Mouse (Mus musculus) midbrain, embryonic 15.5 days (tissue): Measurements from ENCODE around the gene Tmem39a. TPM values are rescaled to one million over a fixed set of nuclear protein-coding genes. Genes with fewer than 3 reads are reported as not detected.

ENCODE experiments used
- ATAC-seq: fragments of 200-750 bp; cut with Nextera tagmentation; replicated peaks from 2 replicates; pipeline ENCODE4 v1.8.0; 2017; ENCODE audit warnings: moderate TSS enrichment
- H3K27ac ChIP-seq: fragments of 300-500 bp; sonication (generic); 2 replicates; pipeline ENCODE4 v1.5.1; 2015; ENCODE audit warnings: mild to moderate bottlenecking, inconsistent platforms
- H3K27me3 ChIP-seq: fragments of 300-500 bp; sonication (generic); replicated peaks from 2 replicates; pipeline ENCODE4 v1.6.1; 2015; ENCODE audit warnings: inconsistent platforms
- H3K36me3 ChIP-seq: fragments of 300-500 bp; sonication (generic); replicated peaks from 2 replicates; pipeline ENCODE4 v1.6.1; 2015; ENCODE audit warnings: inconsistent platforms
- H3K4me1 ChIP-seq: fragments of 300-500 bp; sonication (generic); 2 replicates; pipeline ENCODE4 v1.6.1; 2015; ENCODE audit warnings: inconsistent platforms
- H3K4me2 ChIP-seq: fragments of 300-500 bp; sonication (generic); 2 replicates; pipeline ENCODE4 v1.6.1; 2015; ENCODE audit warnings: inconsistent platforms, mild to moderate bottlenecking, moderate library complexity
- H3K4me3 ChIP-seq: fragments of 300-500 bp; sonication (generic); 2 replicates; pipeline ENCODE4 v1.5.1; 2015; ENCODE audit warnings: mild to moderate bottlenecking, inconsistent platforms
- H3K9ac ChIP-seq: fragments of 300-500 bp; sonication (generic); 2 replicates; pipeline ENCODE4 v1.6.1; 2015; ENCODE audit warnings: mild to moderate bottlenecking, inconsistent platforms
- H3K9me3 ChIP-seq: fragments of 300-500 bp; sonication (generic); 2 replicates; pipeline ENCODE4 v1.6.1; 2016; ENCODE audit warnings: inconsistent platforms
- WGBS: fragments of 180-500 bp; shearing (Covaris S2); methylation state at CpG from one replicate; pipeline ENCODE4 v1.1.7; 2015; ENCODE audit warnings: mixed read lengths; 5-methylcytosine and 5-hydroxymethylcytosine counted together
- polyA plus RNA-seq: library from polyadenylated mRNA; unstranded; fragments of >200 nt; fragmentation: Nextera tagmentation; extraction: Ambion mirVana; gene quantifications from 2 replicates; pipeline ENCODE4 v1.2.1, GENCODE M21; 2015

The Tmem39a gene
- polyA plus RNA-seq, 1 experiment from 2014 or later, result 35.4 TPM

GRCm38 (mm10) chr16:38592946-38593345 lies 34.4 kb downstream of the Tmem39a start:
- 93% methylated on average over 4 of the region's 4 CpGs for WGBS
- no peaks in the 10 kb centered on the region for H3K9me3 ChIP-seq
- no peaks in the 10 kb centered on the region for H3K4me1 ChIP-seq
- peaks cover 31% of the 10 kb centered on the region for H3K36me3 ChIP-seq
- H3K9ac ChIP-seq, result no peak overlapping the region
- no peak overlapping the region for H3K27ac ChIP-seq
- H3K4me3 ChIP-seq, result no peak overlapping the region
- no peaks in the 10 kb centered on the region for H3K27me3 ChIP-seq
- no peak for ATAC-seq
- H3K4me2 ChIP-seq, result no peak overlapping the region

- Histone ChIP-seq H3K9ac (no peak overlapping the region), H3K4me2 (no peak overlapping the region), H3K4me3 (no peak overlapping the region), H3K9me3 (no peaks in the 10 kb centered on the region), H3K4me1 (no peaks in the 10 kb centered on the region), H3K36me3 (peaks cover 22% of the 10 kb centered on the region), H3K27me3 (no peaks in the 10 kb centered on the region), H3K27ac (no peak overlapping the region)
- ATAC-seq, result no peak
- WGBS, result 93% methylated on average over 1 of the region's 1 CpGs
Observed at GRCm38 (mm10) chr16:38594435-38594834, 35.9 kb downstream of the Tmem39a start.

DNA sequence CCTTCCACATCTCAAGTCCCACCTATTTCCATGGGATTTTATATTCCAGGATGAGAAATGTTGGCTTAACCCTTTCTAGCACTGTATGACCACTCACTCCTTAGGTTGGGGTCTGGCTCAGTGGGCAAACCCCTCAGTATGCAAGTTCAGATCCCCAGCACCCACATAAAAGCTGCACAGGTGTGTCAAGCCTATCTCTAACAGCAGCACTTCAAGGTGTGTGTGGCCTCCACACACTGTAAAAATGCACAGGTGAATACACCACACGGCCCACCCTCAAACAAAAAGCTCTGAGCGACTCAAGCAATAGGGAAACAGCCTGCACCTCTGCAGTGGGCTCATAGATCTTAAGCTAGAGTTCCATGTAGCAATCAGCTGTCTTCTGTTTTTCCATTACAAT lies 37.6 kb downstream of the Tmem39a start:
- Histone ChIP-seq H3K9ac (no peak overlapping the region), H3K4me2 (no peak overlapping the region), H3K4me3 (no peak overlapping the region), H3K4me1 (no peaks in the 10 kb centered on the region), H3K9me3 (no peaks in the 10 kb centered on the region), H3K27ac (no peak overlapping the region), H3K36me3 (peaks cover 16% of the 10 kb centered on the region), H3K27me3 (no peaks in the 10 kb centered on the region)
- 95% methylated on average over 2 of the region's 2 CpGs for WGBS
- no peak for ATAC-seq

DNA sequence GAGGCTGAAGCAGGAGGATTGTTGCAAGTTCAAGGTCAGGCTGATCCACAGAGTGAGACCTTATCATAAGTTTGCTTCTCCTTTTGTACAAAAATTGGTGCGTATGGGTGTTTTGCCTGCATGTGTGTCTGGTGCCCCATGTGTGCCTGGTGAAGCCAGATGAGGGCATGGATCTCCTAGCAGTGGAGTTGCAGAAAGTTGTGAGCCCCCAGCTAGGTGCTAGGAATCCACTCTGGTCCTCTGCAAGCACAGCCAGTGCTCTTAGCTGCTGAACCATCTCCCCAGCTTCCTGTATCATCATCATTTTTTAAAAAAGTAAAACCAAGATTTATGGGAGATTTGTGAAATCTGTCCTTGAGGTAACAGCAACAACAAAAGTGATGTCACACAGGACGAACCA lies 38.2 kb downstream of the Tmem39a start:
- H3K9ac ChIP-seq, result no peak overlapping the region
- peaks cover 11% of the 10 kb centered on the region for H3K36me3 ChIP-seq
- no peak overlapping the region for H3K27ac ChIP-seq
- 94% methylated on average over 2 of the region's 2 CpGs for WGBS
- no peaks in the 10 kb centered on the region for H3K9me3 ChIP-seq
- no peak for ATAC-seq
- no peaks in the 10 kb centered on the region for H3K4me1 ChIP-seq
- no peak overlapping the region for H3K4me2 ChIP-seq
- no peak overlapping the region for H3K4me3 ChIP-seq
- no peaks in the 10 kb centered on the region for H3K27me3 ChIP-seq

DNA sequence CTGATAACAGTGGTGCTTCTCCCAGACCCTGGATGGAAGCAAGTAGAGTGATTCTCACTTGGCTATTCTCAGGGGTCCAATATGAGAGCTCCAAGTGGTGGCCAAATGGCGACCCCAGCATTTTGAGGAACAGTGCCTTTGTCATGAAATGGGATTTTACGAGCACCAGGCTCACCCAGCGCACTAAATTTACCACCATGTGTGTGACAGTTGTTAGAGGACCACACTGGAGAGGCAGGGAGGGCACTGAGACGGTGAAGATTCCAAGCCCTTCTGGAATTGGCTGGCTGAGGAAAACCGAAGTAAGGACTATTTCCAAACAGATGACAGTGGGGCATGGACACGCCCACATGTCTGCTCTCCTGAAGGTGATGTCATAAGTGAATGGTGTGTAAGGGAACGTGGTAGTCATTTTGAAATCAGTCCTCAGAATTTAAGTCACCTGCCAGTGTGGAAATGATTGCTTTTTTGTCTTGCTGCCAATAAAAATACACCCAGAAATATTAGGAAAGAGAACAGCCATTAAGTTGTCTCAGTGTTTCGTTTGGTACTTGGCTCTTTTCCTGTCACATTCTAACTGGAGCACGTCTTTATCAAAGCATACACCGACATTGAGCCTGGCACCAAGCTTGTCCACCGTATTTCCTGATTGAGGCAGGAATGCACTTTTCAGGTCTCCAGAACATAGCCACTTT lies 40.6 kb downstream of the Tmem39a start:
- Histone ChIP-seq H3K36me3 (0 out of 2 replicates have a peak, but pooled peaks cover 5% of the 10 kb centered on the region), H3K9ac (no peak overlapping the region), H3K27me3 (no peaks in the 10 kb centered on the region), H3K4me1 (no peaks in the 10 kb centered on the region), H3K27ac (no peak overlapping the region), H3K4me2 (no peak overlapping the region), H3K9me3 (no peaks in the 10 kb centered on the region), H3K4me3 (no peak overlapping the region)
- 82% methylated on average over 11 of the region's 11 CpGs for WGBS
- ATAC-seq, result no peak

DNA sequence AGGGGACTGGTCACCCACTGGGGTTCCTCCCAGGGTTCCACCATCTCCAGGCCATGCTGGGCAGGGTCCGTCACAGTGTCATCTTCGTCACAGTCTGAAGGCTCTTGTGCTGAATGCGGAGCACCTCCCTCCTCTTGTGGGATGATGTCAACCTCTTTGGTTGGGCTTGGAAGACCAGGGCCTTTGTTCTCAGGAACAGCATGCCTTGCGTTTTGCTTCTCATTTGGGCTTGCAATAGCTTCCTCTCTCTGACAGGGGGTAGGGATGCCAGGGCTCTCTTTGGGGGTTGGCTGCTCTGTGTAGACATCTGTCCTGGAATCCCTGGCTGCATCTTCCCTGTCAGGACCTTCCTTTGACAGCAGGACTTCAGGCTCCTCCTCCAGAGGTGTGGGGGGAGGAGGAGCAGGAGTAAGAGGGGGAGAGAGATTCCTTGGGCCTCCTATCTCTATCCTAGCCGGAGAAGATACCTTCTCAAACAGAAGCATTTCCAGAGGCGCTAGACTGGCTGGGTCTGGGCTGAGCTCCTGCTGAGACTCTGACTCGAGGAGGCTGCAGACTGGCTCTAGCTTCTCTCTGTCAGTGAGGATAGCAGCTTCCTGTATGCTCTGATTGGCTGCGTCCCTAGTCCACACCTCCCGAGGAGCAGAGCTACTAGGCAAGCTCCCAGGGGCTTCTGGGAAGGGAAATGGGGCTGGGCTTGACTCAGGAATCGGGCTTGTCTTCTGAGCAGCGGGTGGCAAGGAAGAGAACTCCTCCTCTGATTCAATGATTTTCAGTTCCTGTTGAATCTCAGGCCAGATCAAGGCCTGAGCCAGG lies 44.7 kb downstream of the Tmem39a start:
- peak; percentile 65; the same call in 1 of the 2 replicates for ATAC-seq
- no peaks in the 10 kb centered on the region for H3K4me1 ChIP-seq
- H3K4me3 ChIP-seq, result no peak overlapping the region
- H3K27me3 ChIP-seq, result no peaks in the 10 kb centered on the region
- H3K36me3 ChIP-seq, result no peaks in the 10 kb centered on the region
- H3K27ac ChIP-seq, result no peak overlapping the region
- no peaks in the 10 kb centered on the region for H3K9me3 ChIP-seq
- no peak overlapping the region for H3K9ac ChIP-seq
- no peak overlapping the region for H3K4me2 ChIP-seq
- WGBS, result 50% methylated on average over 11 of the region's 11 CpGs

DNA sequence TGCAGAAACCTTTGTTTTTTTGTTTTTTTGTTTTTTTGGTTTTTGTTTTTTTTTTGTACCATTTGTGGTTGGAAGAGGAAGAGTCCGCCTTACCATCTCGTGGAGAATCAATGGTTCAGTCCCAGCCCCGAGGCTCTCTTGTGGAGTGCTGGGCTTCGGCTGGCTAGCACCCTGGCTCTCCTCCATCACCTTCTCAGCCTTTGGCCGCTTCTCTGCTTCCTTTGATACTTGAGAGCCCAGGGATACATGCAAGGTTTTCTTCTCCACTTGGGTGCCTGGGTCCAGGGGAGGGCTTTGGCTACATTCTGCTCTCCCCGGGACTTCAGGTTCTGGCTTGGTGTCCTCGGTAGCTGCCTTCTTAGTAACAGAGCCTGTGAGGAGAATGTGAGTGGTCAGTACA lies 48.0 kb downstream of the Tmem39a start:
- no peaks in the 10 kb centered on the region for H3K36me3 ChIP-seq
- H3K27ac ChIP-seq, result no peak overlapping the region
- no peak overlapping the region for H3K9ac ChIP-seq
- H3K4me3 ChIP-seq, result no peak overlapping the region
- no peaks in the 10 kb centered on the region for H3K4me1 ChIP-seq
- H3K9me3 ChIP-seq, result no peaks in the 10 kb centered on the region
- no peak for ATAC-seq
- no peaks in the 10 kb centered on the region for H3K27me3 ChIP-seq
- 84% methylated on average over 7 of the region's 7 CpGs for WGBS
- H3K4me2 ChIP-seq, result no peak overlapping the region

- Histone ChIP-seq H3K4me3 (no peak overlapping the region), H3K36me3 (no peaks in the 10 kb centered on the region), H3K4me2 (no peak overlapping the region), H3K9me3 (no peaks in the 10 kb centered on the region), H3K9ac (no peak overlapping the region), H3K27ac (no peak overlapping the region), H3K4me1 (no peaks in the 10 kb centered on the region), H3K27me3 (no peaks in the 10 kb centered on the region)
- WGBS, result 82% methylated on average over 12 of the region's 12 CpGs
- ATAC-seq, result no peak
Observed at GRCm38 (mm10) chr16:38608687-38609086, 50.2 kb downstream of the Tmem39a start.

DNA sequence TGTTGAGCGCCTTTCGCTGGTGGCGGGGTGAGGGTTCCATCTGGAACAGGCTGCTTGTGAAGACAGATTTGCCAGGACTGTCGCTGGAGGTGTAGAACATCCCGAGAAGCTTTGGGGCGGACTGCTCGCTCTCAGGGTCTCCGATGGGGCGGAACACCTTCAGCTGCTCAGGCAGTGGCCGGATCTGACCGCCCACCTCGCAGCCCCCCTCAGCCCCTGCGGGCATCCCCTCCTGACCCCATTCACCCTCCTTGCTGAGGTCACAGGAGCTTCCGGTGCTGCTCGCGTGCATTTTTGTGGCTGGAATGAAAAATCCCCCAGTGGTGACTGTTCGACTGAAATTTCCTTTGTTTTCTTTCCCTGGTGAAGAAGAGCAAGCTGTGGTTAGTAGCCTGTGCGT lies 50.6 kb downstream of the Tmem39a start:
- WGBS, result 66% methylated on average over 18 of the region's 18 CpGs
- H3K36me3 ChIP-seq, result no peaks in the 10 kb centered on the region
- no peaks in the 10 kb centered on the region for H3K27me3 ChIP-seq
- no peak overlapping the region for H3K4me3 ChIP-seq
- H3K9me3 ChIP-seq, result no peaks in the 10 kb centered on the region
- H3K4me1 ChIP-seq, result no peaks in the 10 kb centered on the region
- no peak overlapping the region for H3K4me2 ChIP-seq
- no peak overlapping the region for H3K27ac ChIP-seq
- no peak for ATAC-seq
- no peak overlapping the region for H3K9ac ChIP-seq

GRCm38 (mm10) chr16:38612646-38613045 lies 54.1 kb downstream of the Tmem39a start:
- H3K9me3 ChIP-seq, result no peaks in the 10 kb centered on the region
- no peaks in the 10 kb centered on the region for H3K36me3 ChIP-seq
- WGBS, result 75% methylated on average over 5 of the region's 5 CpGs
- H3K4me3 ChIP-seq, result no peak overlapping the region
- ATAC-seq, result no peak
- H3K27ac ChIP-seq, result no peak overlapping the region
- H3K9ac ChIP-seq, result no peak overlapping the region
- no peaks in the 10 kb centered on the region for H3K4me1 ChIP-seq
- H3K27me3 ChIP-seq, result no peaks in the 10 kb centered on the region
- no peak overlapping the region for H3K4me2 ChIP-seq

- WGBS, result 91% methylated on average over 6 of the region's 6 CpGs
- Histone ChIP-seq H3K4me3 (no peak overlapping the region), H3K27ac (no peak overlapping the region), H3K9me3 (no peaks in the 10 kb centered on the region), H3K4me1 (no peaks in the 10 kb centered on the region), H3K27me3 (no peaks in the 10 kb centered on the region), H3K36me3 (no peaks in the 10 kb centered on the region), H3K4me2 (no peak overlapping the region), H3K9ac (no peak overlapping the region)
- ATAC-seq, result no peak
Observed at GRCm38 (mm10) chr16:38613646-38614045, 55.1 kb downstream of the Tmem39a start.

- H3K9me3 ChIP-seq, result no peaks in the 10 kb centered on the region
- ATAC-seq, result no peak
- 94% methylated on average over 13 of the region's 13 CpGs for WGBS
Observed at GRCm38 (mm10) chr16:38617977-38618376, 59.5 kb downstream of the Tmem39a start.

DNA sequence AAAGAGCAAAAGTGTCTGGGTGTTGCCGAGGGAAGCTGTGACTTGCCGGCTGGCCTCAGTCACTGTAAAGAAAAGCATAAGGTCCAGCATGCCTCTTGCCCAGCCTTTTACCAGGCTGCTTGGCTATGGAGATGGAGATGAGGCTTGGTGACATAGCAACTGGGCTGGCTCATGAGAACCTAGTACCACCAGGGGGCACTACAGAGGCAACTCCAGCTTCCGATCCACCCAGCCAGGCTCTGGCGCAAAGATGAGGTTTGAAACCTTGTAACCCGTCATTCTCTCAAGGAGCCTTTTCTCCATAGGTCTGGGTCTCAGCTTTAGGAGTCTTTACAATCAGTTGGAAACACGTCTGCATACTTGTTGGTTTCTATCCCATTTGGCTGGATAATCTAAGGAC lies 60.6 kb downstream of the Tmem39a start:
- no peaks in the 10 kb centered on the region for H3K27me3 ChIP-seq
- H3K9ac ChIP-seq, result no peak overlapping the region
- H3K4me3 ChIP-seq, result no peak overlapping the region
- peak; percentile 70; the same call in 1 of the 2 replicates for ATAC-seq
- H3K36me3 ChIP-seq, result no peaks in the 10 kb centered on the region
- H3K4me2 ChIP-seq, result no peak overlapping the region
- no peaks in the 10 kb centered on the region for H3K4me1 ChIP-seq
- H3K9me3 ChIP-seq, result no peaks in the 10 kb centered on the region
- WGBS, result 19% methylated on average over 6 of the region's 6 CpGs
- no peak overlapping the region for H3K27ac ChIP-seq

More at GRCm38 (mm10) chr16:38617977-38618376, 59.5 kb downstream of the Tmem39a start:
- no peak overlapping the region for H3K27ac ChIP-seq
- H3K4me3 ChIP-seq, result no peak overlapping the region
- H3K9ac ChIP-seq, result no peak overlapping the region
- H3K36me3 ChIP-seq, result no peaks in the 10 kb centered on the region
- no peaks in the 10 kb centered on the region for H3K4me1 ChIP-seq
- no peak overlapping the region for H3K4me2 ChIP-seq
- no peaks in the 10 kb centered on the region for H3K27me3 ChIP-seq
